Mouse (Mus musculus) forebrain, embryonic 11.5 days (tissue): ENCODE data around the gene Olfr1037. TPM values are rescaled to one million over a fixed set of nuclear protein-coding genes. Genes with fewer than 3 reads are reported as not detected.

Experiments
- polyA plus RNA-seq: library from polyadenylated mRNA; unstranded; fragments of >200 nt; fragmentation: Nextera tagmentation; extraction: Ambion mirVana; gene quantifications from 2 replicates; pipeline ENCODE4 v1.2.1, GENCODE M21; 2014

The Olfr1037 gene
- polyA plus RNA-seq, 1 experiment from 2014 or later: not detected

Other genes with a start within 250 kb of the Olfr1037 start
- not detected in 2 replicates for gene Olfr1019, start 241.9 kb downstream of the Olfr1037 start, polyA plus RNA-seq
- not detected in 2 replicates for gene Olfr1020, start 240.4 kb downstream of the Olfr1037 start, polyA plus RNA-seq
- gene Olfr1022, start 218.8 kb downstream of the Olfr1037 start, polyA plus RNA-seq: not detected in 2 replicates
- gene Olfr1023, start 201.7 kb downstream of the Olfr1037 start, polyA plus RNA-seq: not detected in 2 replicates
- gene Olfr1024, start 182.3 kb downstream of the Olfr1037 start, polyA plus RNA-seq: not detected in 2 replicates
- not detected in 2 replicates for gene Olfr1025-ps1, start 172.2 kb downstream of the Olfr1037 start, polyA plus RNA-seq
- not detected in 2 replicates for gene Olfr1026, start 165.8 kb downstream of the Olfr1037 start, polyA plus RNA-seq
- gene Olfr1028, start 136.9 kb downstream of the Olfr1037 start, polyA plus RNA-seq: not detected in 2 replicates
- not detected in 2 replicates for gene Olfr1029, start 113.5 kb downstream of the Olfr1037 start, polyA plus RNA-seq
- not detected in 2 replicates for gene Olfr1030, start 108.1 kb downstream of the Olfr1037 start, polyA plus RNA-seq
- not detected in 2 replicates for gene Olfr1031, start 97.1 kb downstream of the Olfr1037 start, polyA plus RNA-seq
- gene Olfr1032, start 81.8 kb downstream of the Olfr1037 start, polyA plus RNA-seq: not detected in 2 replicates
- gene Olfr1033, start 66.8 kb downstream of the Olfr1037 start, polyA plus RNA-seq: not detected in 2 replicates
- not detected in 2 replicates for gene Olfr1034, start 41.5 kb downstream of the Olfr1037 start, polyA plus RNA-seq
- gene Olfr1036, start 13.4 kb downstream of the Olfr1037 start, polyA plus RNA-seq: not detected in 2 replicates
- not detected in 2 replicates for gene Olfr1039, start 48.5 kb upstream of the Olfr1037 start, polyA plus RNA-seq
- not detected in 2 replicates for gene Olfr1040, start 59.3 kb upstream of the Olfr1037 start, polyA plus RNA-seq
- not detected in 2 replicates for gene Olfr1042, start 74.5 kb upstream of the Olfr1037 start, polyA plus RNA-seq
- not detected in 2 replicates for gene Olfr1043, start 80.1 kb upstream of the Olfr1037 start, polyA plus RNA-seq
- not detected in 2 replicates for gene Olfr1044, start 90.4 kb upstream of the Olfr1037 start, polyA plus RNA-seq
- gene Olfr52, start 98.3 kb upstream of the Olfr1037 start, polyA plus RNA-seq: not detected in 2 replicates
- gene Olfr1045, start 115.6 kb upstream of the Olfr1037 start, polyA plus RNA-seq: not detected in 2 replicates
- not detected in 2 replicates for gene Olfr1046, start 131.9 kb upstream of the Olfr1037 start, polyA plus RNA-seq
- not detected in 2 replicates for gene Olfr1047, start 144.0 kb upstream of the Olfr1037 start, polyA plus RNA-seq
- not detected in 2 replicates for gene Olfr1048, start 152.9 kb upstream of the Olfr1037 start, polyA plus RNA-seq
- not detected in 2 replicates for gene Olfr1049, start 170.9 kb upstream of the Olfr1037 start, polyA plus RNA-seq
- not detected in 2 replicates for gene Olfr1051, start 191.7 kb upstream of the Olfr1037 start, polyA plus RNA-seq
- gene Olfr1052, start 205.1 kb upstream of the Olfr1037 start, polyA plus RNA-seq: not detected in 2 replicates
- not detected in 2 replicates for gene Olfr1053, start 227.9 kb upstream of the Olfr1037 start, polyA plus RNA-seq
- not detected in 2 replicates for gene Olfr1054, start 248.0 kb upstream of the Olfr1037 start, polyA plus RNA-seq